Mouse (Mus musculus): Measurements from ENCODE around the gene Arhgap45. TPM values are rescaled to one million over a fixed set of nuclear protein-coding genes. Genes with fewer than 3 reads are reported as not detected.

Gene Arhgap45
- total and polyA plus RNA-seq, 3 experiments: 3.5 to 16.6 (median 5.1) TPM

DNA sequence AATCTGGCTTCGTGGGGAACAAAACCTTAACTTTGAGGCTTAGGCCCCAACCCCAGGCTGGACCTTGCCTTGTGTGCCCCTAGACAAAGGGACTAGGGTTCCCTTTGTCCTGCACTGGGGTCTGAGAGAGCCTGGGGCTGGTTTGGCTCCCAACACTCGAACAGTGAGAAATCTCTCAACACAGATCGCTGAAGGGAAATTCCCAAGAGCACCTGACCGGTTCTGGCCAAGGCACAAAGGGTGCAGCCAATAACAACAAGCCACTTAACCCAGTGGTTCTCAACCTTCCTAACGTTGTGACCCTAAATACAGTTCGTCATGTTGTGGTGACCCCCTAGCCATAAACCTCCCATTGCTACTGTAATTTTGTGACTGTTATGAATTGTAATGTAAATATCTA, 33.8 kb downstream of the Arhgap45 start:
- Histone ChIP-seq H3K79me2 (replicated peaks; ENCODE audit: control insufficient read depth, insufficient read depth, low read length) (no peaks in the 10 kb centered on the region), H3K9ac (ENCODE audit: low read depth, low read length) (no peak overlapping the region)
- WGBS: 41% methylated on average over 6 of the region's 6 CpGs

DNA sequence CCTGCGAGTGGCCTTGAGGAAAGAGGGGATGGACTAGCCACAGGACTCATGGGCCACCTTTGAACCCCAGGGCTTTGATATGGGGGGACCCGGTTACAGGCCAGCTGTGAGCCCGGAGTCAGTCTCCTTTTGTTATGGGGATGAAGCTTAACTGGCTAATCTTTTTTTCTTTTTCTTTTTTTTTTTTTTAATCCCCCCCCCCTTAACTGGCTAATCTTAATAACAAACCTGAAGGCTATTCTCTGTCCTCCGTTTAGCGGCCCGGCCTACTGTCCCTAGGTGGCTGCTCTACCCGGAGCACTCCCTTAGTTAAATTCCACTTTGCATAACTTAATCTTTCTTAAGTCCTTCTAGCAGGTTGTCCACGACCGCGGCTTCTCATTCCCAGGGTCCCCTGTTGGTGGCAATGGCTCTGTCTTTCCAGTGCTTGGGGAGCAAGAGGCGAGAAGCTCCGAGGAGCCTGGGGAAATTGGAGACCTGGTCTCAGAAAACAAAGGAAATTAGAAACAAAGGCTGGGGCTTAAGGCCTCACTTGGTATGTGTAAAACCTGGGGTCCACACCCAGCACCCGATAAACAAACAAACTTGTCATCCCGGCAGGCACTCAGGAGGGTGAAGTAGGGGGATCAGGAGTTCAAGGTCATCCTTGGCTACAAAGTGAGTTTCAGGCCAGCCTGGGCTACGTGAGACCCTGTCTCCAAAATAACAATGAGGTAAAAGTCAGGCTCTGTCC, 34.6 kb downstream of the Arhgap45 start:
- H3K79me2 ChIP-seq (replicated peaks; ENCODE audit: control insufficient read depth, insufficient read depth, low read length): no peaks in the 10 kb centered on the region
- H3K4me3 ChIP-seq: no peak overlapping the region
- H3K36me3 ChIP-seq (ENCODE audit: control insufficient read depth, insufficient read depth, low read length): peaks cover 4% of the 10 kb centered on the region; the same call in 1 of the 2 replicates
- intact Hi-C loops (cut with DNase I): loop anchor here (5.0 kb wide), 1 partner anchor 64 kb away; the partner anchor contains the start of gene Cnn2
- no peak for DNase-seq
- peaks cover 13% of the 10 kb centered on the region for H3K4me1 ChIP-seq (ENCODE audit: control insufficient read depth, insufficient read depth, low read length)
- H3K27me3 ChIP-seq (ENCODE audit: control insufficient read depth, insufficient read depth, low read length): no peaks in the 10 kb centered on the region
- 0 out of 2 replicates have a peak overlapping the region, but pooled peaks have one; percentile 12 for H3K9ac ChIP-seq (ENCODE audit: low read depth, low read length)
- H3K27ac ChIP-seq: peak overlapping the region; percentile 100
- TF ChIP-seq EP300 (IDR thresholded peaks at IDR 0.05; ENCODE audit: insufficient read depth, low read depth, low read length) (no peak), POLR2A (IDR thresholded peaks at IDR 0.05; ENCODE audit: insufficient read depth, low read depth, low read length) (no peak)
- WGBS: 54% methylated on average over 15 of the region's 15 CpGs

More for the DNA sequence above, 33.8 kb downstream of the Arhgap45 start:
- Histone ChIP-seq H3K27ac (peak overlapping the region; percentile 23; the same call in 1 of the 2 replicates), H3K36me3 (ENCODE audit: control insufficient read depth, insufficient read depth, low read length) (peaks cover 2% of the 10 kb centered on the region; the same call in 1 of the 2 replicates), H3K4me3 (no peak overlapping the region), H3K4me1 (ENCODE audit: control insufficient read depth, insufficient read depth, low read length) (peaks cover 10% of the 10 kb centered on the region), H3K27me3 (ENCODE audit: control insufficient read depth, insufficient read depth, low read length) (no peaks in the 10 kb centered on the region)
- intact Hi-C loops (cut with DNase I): loop anchor here (5.0 kb wide), 1 partner anchor 63 kb away; the partner anchor contains the start of gene Cnn2
- DNase-seq: no peak
- TF ChIP-seq EP300 (IDR thresholded peaks at IDR 0.05; ENCODE audit: insufficient read depth, low read depth, low read length): no peak
- TF ChIP-seq POLR2A (IDR thresholded peaks at IDR 0.05; ENCODE audit: insufficient read depth, low read depth, low read length): no peak
- TF ChIP-seq CTCF (IDR thresholded peaks at IDR 0.05): no peak

DNA sequence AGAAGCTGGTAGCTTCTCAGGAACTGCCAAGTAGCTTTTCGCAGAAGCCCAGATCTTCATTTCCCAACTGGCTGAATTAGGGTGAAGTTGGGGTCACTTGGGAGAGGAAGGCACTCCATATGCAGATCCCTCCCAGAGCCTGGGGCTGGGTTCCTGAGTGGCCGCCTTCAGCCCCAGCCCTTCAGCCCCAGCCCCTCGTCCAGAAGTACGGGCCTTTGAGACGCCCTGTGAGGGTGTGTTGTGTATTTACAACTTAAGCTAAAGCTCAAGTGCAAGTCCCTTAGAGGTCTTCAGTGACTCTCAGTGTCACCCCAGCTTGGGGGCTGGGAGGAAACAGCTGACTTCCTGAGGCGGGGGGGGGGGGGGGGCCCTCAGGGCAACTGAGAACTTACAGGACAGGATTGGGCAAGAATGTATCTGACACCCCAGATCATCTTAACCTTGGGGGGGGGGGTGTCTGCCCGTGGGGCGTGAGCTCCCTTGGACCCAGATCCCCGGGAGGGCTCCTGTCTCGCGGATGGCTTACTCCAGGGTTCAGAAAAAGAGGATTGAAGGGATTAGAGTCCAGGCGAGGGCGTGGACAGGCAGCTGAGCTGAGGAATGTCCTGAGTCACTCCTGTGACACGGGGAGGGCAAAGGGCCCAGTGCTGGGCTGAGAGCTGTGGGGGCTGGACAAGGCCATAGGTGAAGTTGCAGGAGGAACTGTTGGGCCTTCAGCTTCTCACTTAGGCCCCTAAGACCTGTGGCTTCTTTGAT, 35.3 kb downstream of the Arhgap45 start:
- Histone ChIP-seq H3K79me2 (replicated peaks; ENCODE audit: control insufficient read depth, insufficient read depth, low read length) (no peaks in the 10 kb centered on the region), H3K4me1 (ENCODE audit: control insufficient read depth, insufficient read depth, low read length) (peaks cover 13% of the 10 kb centered on the region), H3K9ac (ENCODE audit: low read depth, low read length) (peak overlapping the region; percentile 14; the same call in 1 of the 2 replicates), H3K27me3 (ENCODE audit: control insufficient read depth, insufficient read depth, low read length) (no peaks in the 10 kb centered on the region), H3K27ac (peak overlapping the region; percentile 100), H3K36me3 (ENCODE audit: control insufficient read depth, insufficient read depth, low read length) (peaks cover 4% of the 10 kb centered on the region; the same call in 1 of the 2 replicates), H3K4me3 (no peak overlapping the region)
- intact Hi-C loops (cut with DNase I): loop anchor here (2.0 to 5.0 kb wide), 2 partner anchors 13 to 64 kb away; partner anchors contain the start of genes Cnn2 and Polr2e
- WGBS: 29% methylated on average over 14 of the region's 14 CpGs
- TF ChIP-seq EP300 (IDR thresholded peaks at IDR 0.05; ENCODE audit: insufficient read depth, low read depth, low read length) (peak; percentile 60; the same call in 1 of the 2 replicates), POLR2A (IDR thresholded peaks at IDR 0.05; ENCODE audit: insufficient read depth, low read depth, low read length) (peak; percentile 38), CTCF (IDR thresholded peaks at IDR 0.05) (no peak)
- DNase-seq: peak; percentile 68 to 73

DNA sequence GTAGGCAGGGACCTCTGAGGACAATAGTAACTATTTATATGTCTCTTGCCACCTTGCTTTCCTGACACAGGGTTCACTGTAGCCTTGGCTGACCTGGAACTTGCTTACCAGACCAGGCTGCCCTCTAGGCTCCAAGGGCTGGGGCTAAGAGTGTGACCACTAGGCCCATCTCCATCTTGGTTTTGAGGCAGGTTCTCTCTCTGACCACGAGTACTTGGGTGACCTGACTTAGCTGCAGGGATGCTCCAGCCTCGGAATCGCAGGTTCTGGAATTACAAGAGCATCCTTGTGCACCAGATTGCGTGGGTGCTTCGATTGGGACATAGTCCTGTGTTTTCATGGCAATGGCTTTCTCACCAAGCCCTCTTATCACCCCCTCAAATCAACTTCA, 35.9 kb downstream of the Arhgap45 start:
- no peak for DNase-seq
- Histone ChIP-seq H3K9ac (ENCODE audit: low read depth, low read length) (peak overlapping the region; percentile 3; the same call in 1 of the 2 replicates), H3K79me2 (replicated peaks; ENCODE audit: control insufficient read depth, insufficient read depth, low read length) (no peaks in the 10 kb centered on the region), H3K4me3 (no peak overlapping the region), H3K27me3 (ENCODE audit: control insufficient read depth, insufficient read depth, low read length) (no peaks in the 10 kb centered on the region), H3K4me1 (ENCODE audit: control insufficient read depth, insufficient read depth, low read length) (peaks cover 13% of the 10 kb centered on the region), H3K36me3 (ENCODE audit: control insufficient read depth, insufficient read depth, low read length) (peaks cover 4% of the 10 kb centered on the region; the same call in 1 of the 2 replicates), H3K27ac (peak overlapping the region; percentile 100)
- TF ChIP-seq POLR2A (IDR thresholded peaks at IDR 0.05; ENCODE audit: insufficient read depth, low read depth, low read length) (no peak), CTCF (IDR thresholded peaks at IDR 0.05) (no peak), EP300 (IDR thresholded peaks at IDR 0.05; ENCODE audit: insufficient read depth, low read depth, low read length) (no peak)
- intact Hi-C loops (cut with DNase I): loop anchor here (2.0 to 5.0 kb wide), 2 partner anchors 14 to 65 kb away; partner anchors contain the start of genes Cnn2 and Polr2e
- 85% methylated on average over 5 of the region's 5 CpGs for WGBS

DNA sequence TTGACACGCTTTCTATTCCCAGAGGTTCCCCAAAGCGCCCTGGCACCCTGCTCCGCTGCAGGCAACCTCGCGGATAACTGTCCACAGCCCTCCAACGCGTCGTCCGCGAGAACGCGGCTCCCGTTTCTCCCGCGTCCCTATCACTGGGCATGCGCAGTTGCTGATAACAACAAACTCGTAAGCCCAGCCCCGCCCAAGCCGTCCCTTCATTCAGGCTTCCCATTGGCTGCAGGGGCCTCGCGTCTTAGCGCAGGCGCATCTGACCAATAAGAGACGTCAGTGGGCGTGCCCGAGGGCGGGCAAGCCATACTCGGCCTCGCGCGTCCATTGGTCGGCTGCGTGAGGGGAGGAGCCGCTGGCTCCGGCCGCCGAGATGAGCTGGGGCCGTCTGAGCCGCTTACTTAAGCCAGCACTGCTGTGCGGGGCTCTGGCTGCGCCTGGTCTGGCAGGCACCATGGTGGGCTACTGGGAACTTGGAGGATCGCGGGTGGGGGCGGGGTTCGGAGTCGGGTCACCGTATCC, 36.9 kb downstream of the Arhgap45 start:
- DNase-seq: peak; percentile 99 to 100
- H3K36me3 ChIP-seq (ENCODE audit: control insufficient read depth, insufficient read depth, low read length): peaks cover 4% of the 10 kb centered on the region; the same call in 1 of the 2 replicates
- under 1% methylated on average over 47 of the region's 47 CpGs for WGBS
- TF ChIP-seq EP300 (IDR thresholded peaks at IDR 0.05; ENCODE audit: insufficient read depth, low read depth, low read length) (no peak), CTCF (IDR thresholded peaks at IDR 0.05) (no peak), POLR2A (IDR thresholded peaks at IDR 0.05; ENCODE audit: insufficient read depth, low read depth, low read length) (peak; percentile 93)
- H3K4me1 ChIP-seq (ENCODE audit: control insufficient read depth, insufficient read depth, low read length): peaks cover 13% of the 10 kb centered on the region
- peak overlapping the region; percentile 100 for H3K27ac ChIP-seq
- no peaks in the 10 kb centered on the region for H3K27me3 ChIP-seq (ENCODE audit: control insufficient read depth, insufficient read depth, low read length)
- peak overlapping the region; percentile 88 for H3K4me3 ChIP-seq
- intact Hi-C loops (cut with DNase I): loop anchor here (2.0 to 5.0 kb wide), 2 partner anchors 15 to 66 kb away; partner anchors contain the start of genes Cnn2 and Polr2e
- H3K79me2 ChIP-seq (replicated peaks; ENCODE audit: control insufficient read depth, insufficient read depth, low read length): no peaks in the 10 kb centered on the region
- peak overlapping the region; percentile 99 for H3K9ac ChIP-seq (ENCODE audit: low read depth, low read length)

All from heart, adult 2 months (tissue).